Mouse (Mus musculus) gonadal fat pad, adult 2 months (tissue): ENCODE data around the gene Stom. TPM values are rescaled to one million over a fixed set of nuclear protein-coding genes. Genes with fewer than 3 reads are reported as not detected.

ENCODE experiments used
- DNase-seq: peaks from one replicate; pipeline ENCODE4 v3.0.0-alpha.2; 2012; ENCODE audit warnings: low read depth
- polyA plus RNA-seq: library from polyadenylated mRNA; depleted of rRNA; stranded (reverse); fragments of >200 nt; gene quantifications from 2 replicates; pipeline ENCODE4 v1.2.3, GENCODE M21; 2012

Gene Stom
- polyA plus RNA-seq, 1 experiment: 54.3 TPM

GRCm38 (mm10) chr2:35320399-35320798 lies 16.4 kb downstream of the Stom start:
- no peak for DNase-seq

GRCm38 (mm10) chr2:35318405-35318804 lies 18.4 kb downstream of the Stom start:
- no peak for DNase-seq

GRCm38 (mm10) chr2:35317604-35318003 lies 19.2 kb downstream of the Stom start:
- DNase-seq: no peak

- DNase-seq: no peak
These were observed 22.5 kb downstream of the Stom start for GRCm38 (mm10) chr2:35314300-35314699.

- DNase-seq: no peak
These were observed 26.8 kb downstream of the Stom start for GRCm38 (mm10) chr2:35309906-35310493.

GRCm38 (mm10) chr2:35308166-35308565 lies 28.6 kb downstream of the Stom start:
- DNase-seq: no peak

- DNase-seq: no peak
These were observed 34.5 kb downstream of the Stom start for GRCm38 (mm10) chr2:35302049-35302885.

- no peak for DNase-seq
These were observed 37.3 kb downstream of the Stom start for GRCm38 (mm10) chr2:35299437-35299836.

- DNase-seq: no peak
These were observed 39.0 kb downstream of the Stom start for GRCm38 (mm10) chr2:35297703-35298332.

- DNase-seq: no peak
These were observed 43.5 kb downstream of the Stom start for GRCm38 (mm10) chr2:35293291-35293690.

- no peak for DNase-seq
These were observed 44.1 kb downstream of the Stom start for GRCm38 (mm10) chr2:35292700-35293099.

- no peak for DNase-seq
These were observed 44.9 kb downstream of the Stom start for GRCm38 (mm10) chr2:35291856-35292255.

GRCm38 (mm10) chr2:35288758-35289635 lies 47.8 kb downstream of the Stom start:
- no peak for DNase-seq

GRCm38 (mm10) chr2:35287017-35287620 lies 49.7 kb downstream of the Stom start:
- no peak for DNase-seq

- DNase-seq: no peak
These were observed 51.6 kb downstream of the Stom start for GRCm38 (mm10) chr2:35285209-35285608.

GRCm38 (mm10) chr2:35283997-35284396 lies 52.8 kb downstream of the Stom start:
- no peak for DNase-seq

GRCm38 (mm10) chr2:35282214-35282613 lies 54.6 kb downstream of the Stom start:
- DNase-seq: no peak

GRCm38 (mm10) chr2:35280001-35280400 lies 56.8 kb downstream of the Stom start:
- DNase-seq: no peak

GRCm38 (mm10) chr2:35278371-35279210 lies 58.2 kb downstream of the Stom start:
- DNase-seq: no peak

- no peak for DNase-seq
These were observed 59.1 kb downstream of the Stom start for GRCm38 (mm10) chr2:35277686-35278085.

- no peak for DNase-seq
These were observed 63.2 kb downstream of the Stom start for GRCm38 (mm10) chr2:35273536-35273935.
